ENCODE assay signal across 10 mouse cellular contexts in the genomic region with DNA sequence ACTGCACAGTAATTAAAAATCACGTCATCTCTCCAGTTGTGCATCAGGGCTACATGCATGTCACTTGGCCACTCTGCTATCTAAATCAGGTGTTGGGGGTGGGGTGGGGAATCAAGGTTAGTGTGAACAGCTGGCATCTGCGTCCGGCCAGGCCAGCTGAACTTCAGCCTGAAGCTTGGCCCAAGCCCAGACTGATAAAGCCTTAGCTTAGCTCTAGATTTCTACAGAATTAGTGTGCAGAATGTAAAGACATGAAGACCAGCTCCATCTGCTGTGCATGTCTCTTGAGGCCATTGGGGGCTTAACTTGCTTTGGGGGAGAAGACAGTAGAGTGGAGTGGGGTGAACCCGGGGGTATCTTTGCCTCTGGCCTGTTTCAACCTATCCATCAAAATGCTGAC.
DNase-seq lines count a peak whose midpoint lies in the region; ATAC-seq and TF ChIP-seq lines count a peak whose summit lies in the region.
"Had no signal": no experiment of that assay in that cellular context is flagged by ENCODE, and none has a peak within 500 bp of the region (broad histone marks: within the 10 kb centered on the region; RNA-seq: fewer than 3 reads in every experiment).

No protein-coding gene starts in this region.

- no peaks in the 10 kb centered on the region for H3K36me3 ChIP-seq in lung, embryonic 14.5 days (ENCODE audit: insufficient read depth)

- WGBS in lung, embryonic 14.5 days, result 50% methylated on average over 4 of the region's 4 CpGs
- WGBS in large intestine, adult 2 months, result 36% methylated on average over 4 of the region's 4 CpGs

- H3K9me3 ChIP-seq in lung, embryonic 14.5 days (ENCODE audit: low read depth, low read length), result no peaks in the 10 kb centered on the region

- no peak overlapping the region for H3K4me2 ChIP-seq in lung, embryonic 14.5 days

- H3K9ac ChIP-seq in lung, embryonic 14.5 days, result no peak overlapping the region

- H3K27ac ChIP-seq in lung, embryonic 14.5 days (ENCODE audit: low read depth), result no peak overlapping the region

- peaks cover 10% of the 10 kb centered on the region for H3K4me1 ChIP-seq in lung, embryonic 14.5 days (ENCODE audit: insufficient read depth)

- peak; percentile 49 for DNase-seq in adrenal gland, postnatal 14 days
- no peak for DNase-seq in adrenal gland, adult 18-20 months (ENCODE audit: low spot score in 2 of 2)
- DNase-seq in lung, embryonic 14.5 days, result peak; percentile 54
- DNase-seq in lung, postnatal 25 days (ENCODE audit: low spot score), result no peak
- peak; percentile 27 for DNase-seq in large intestine, adult 2 months (ENCODE audit: low read depth, low spot score)
- peak; percentile 82 for DNase-seq in retina, postnatal 1 day
- no peak for DNase-seq in layer of hippocampus, adult 8-10 months (ENCODE audit: low spot score in 2 of 2)
- DNase-seq in frontal cortex, postnatal 36 days (ENCODE audit: low spot score in 2 of 2), result no peak
- DNase-seq: kidney, postnatal 14 days had no signal

- no peak for ATAC-seq in lung, embryonic 14.5 days (ENCODE audit: insufficient read depth)
- ATAC-seq: lung, postnatal 0 days had no signal

- no peak overlapping the region for H3K4me3 ChIP-seq in lung, embryonic 14.5 days (ENCODE audit: low read depth, low read length)

- no peaks in the 10 kb centered on the region for H3K27me3 ChIP-seq in lung, embryonic 14.5 days (ENCODE audit: insufficient read depth, low read length)

- TF ChIP-seq CTCF in lung, embryonic 14.5 days (IDR thresholded peaks at IDR 0.05; ENCODE audit: low read depth), result no peak

Comparison
In these comparisons a context has a peak if more than half of its experiments do, and no peak if none do; other contexts are left out.
1. DNase-seq: peak in adrenal gland, postnatal 14 days (single experiment), lung, embryonic 14.5 days (single experiment), large intestine, adult 2 months (single experiment) and retina, postnatal 1 day (single experiment); none in adrenal gland, adult 18-20 months (0 of 2), lung, postnatal 25 days (single experiment), layer of hippocampus, adult 8-10 months (0 of 2) and frontal cortex, postnatal 36 days (0 of 2).